Mouse (Mus musculus): ENCODE measurements around the gene Isg20l2.
A peak's percentile ranks its signal among the peaks of the same experiment; 100 is the strongest.

Gene Isg20l2

GRCm38 (mm10) chr3:87910573-87911141, 19.5 kb upstream of the Isg20l2 start:
- DNase-seq (ENCODE audit: low spot score in 2 of 2) = peak; percentile 30 to 41

- DNase-seq (ENCODE audit: low spot score in 2 of 2) = no peak
Observed at GRCm38 (mm10) chr3:87913491-87913890, 16.6 kb upstream of the Isg20l2 start.

- no peak for DNase-seq (ENCODE audit: low spot score in 2 of 2)
Observed at GRCm38 (mm10) chr3:87913891-87914290, 16.2 kb upstream of the Isg20l2 start.

GRCm38 (mm10) chr3:87916990-87917389, 13.1 kb upstream of the Isg20l2 start:
- no peak for DNase-seq (ENCODE audit: low spot score in 2 of 2)

GRCm38 (mm10) chr3:87918551-87918950, 11.6 kb upstream of the Isg20l2 start:
- DNase-seq (ENCODE audit: low spot score in 2 of 2) = no peak

GRCm38 (mm10) chr3:87919336-87920108, 10.6 kb upstream of the Isg20l2 start, which contains the start of gene Mrpl24:
TSS of gene Mrpl24 (plus strand) at chr3:87919506.
- peak; percentile 84 to 95 for DNase-seq (ENCODE audit: low spot score in 2 of 2)

- no peak for DNase-seq (ENCODE audit: low spot score in 2 of 2)
Observed at GRCm38 (mm10) chr3:87920270-87920943, 9.7 kb upstream of the Isg20l2 start.

GRCm38 (mm10) chr3:87924996-87925395, 5.1 kb upstream of the Isg20l2 start:
- DNase-seq (ENCODE audit: low spot score in 2 of 2) = no peak

- no peak for DNase-seq (ENCODE audit: low spot score in 2 of 2)
Observed at GRCm38 (mm10) chr3:87927452-87927851, 2.7 kb upstream of the Isg20l2 start.

- no peak for DNase-seq (ENCODE audit: low spot score in 2 of 2)
Observed at GRCm38 (mm10) chr3:87929341-87930077, 605 bp upstream of the Isg20l2 start.

- no peak for DNase-seq (ENCODE audit: low spot score in 2 of 2)
Observed at GRCm38 (mm10) chr3:87934026-87934425, 3.9 kb downstream of the Isg20l2 start.

- no peak for DNase-seq (ENCODE audit: low spot score in 2 of 2)
Observed at GRCm38 (mm10) chr3:87934501-87934900, 4.4 kb downstream of the Isg20l2 start.

- DNase-seq (ENCODE audit: low spot score in 2 of 2) = no peak
Observed at GRCm38 (mm10) chr3:87935201-87935600, 5.1 kb downstream of the Isg20l2 start.

GRCm38 (mm10) chr3:87935776-87936175, 5.7 kb downstream of the Isg20l2 start:
- DNase-seq (ENCODE audit: low spot score in 2 of 2) = peak; percentile 80

- no peak for DNase-seq (ENCODE audit: low spot score in 2 of 2)
Observed at GRCm38 (mm10) chr3:87940611-87941010, 10.5 kb downstream of the Isg20l2 start.

- no peak for DNase-seq (ENCODE audit: low spot score in 2 of 2)
Observed at GRCm38 (mm10) chr3:87942471-87942870, 12.4 kb downstream of the Isg20l2 start.

GRCm38 (mm10) chr3:87943586-87943985, 13.5 kb downstream of the Isg20l2 start:
- no peak for DNase-seq (ENCODE audit: low spot score in 2 of 2)

- no peak for DNase-seq (ENCODE audit: low spot score in 2 of 2)
Observed at GRCm38 (mm10) chr3:87944838-87945600, 14.9 kb downstream of the Isg20l2 start.

GRCm38 (mm10) chr3:87945781-87946540, 15.8 kb downstream of the Isg20l2 start:
- no peak for DNase-seq (ENCODE audit: low spot score in 2 of 2)

GRCm38 (mm10) chr3:87946541-87946860, 16.4 kb downstream of the Isg20l2 start:
- no peak for DNase-seq (ENCODE audit: low spot score in 2 of 2)
